Comparison of ENCODE assay signal across 8 mouse cellular contexts in genomic region chr7:80340793-80341192, GRCm38 (mm10). TPM values are rescaled to one million over a fixed set of nuclear protein-coding genes. Genes with fewer than 3 reads are reported as not detected.
A peak's percentile ranks its signal among the peaks of the same experiment; 100 is the strongest.
DNase-seq lines count a peak whose midpoint lies in the region; ATAC-seq lines count a peak whose summit lies in the region.

Gene Unc45a, minus strand, starts transcription at chr7:80341005.

- 4% methylated on average over 11 of the region's 11 CpGs for WGBS in hindbrain, embryonic 13.5 days

- no peaks in the 10 kb centered on the region for H3K9me3 ChIP-seq in hindbrain, embryonic 13.5 days

- peak within 1 kb of the TSS; percentile 95 for H3K4me2 ChIP-seq in hindbrain, embryonic 13.5 days

- peak within 1 kb of the TSS; percentile 90 for H3K9ac ChIP-seq in hindbrain, embryonic 13.5 days

- peak within 1 kb of the TSS; percentile 64 for H3K4me3 ChIP-seq in hindbrain, embryonic 13.5 days

- peak; percentile 69 to 77 for DNase-seq in cerebellum, postnatal 25 days
- DNase-seq in frontal cortex, postnatal 36 days (ENCODE audit: low spot score in 2 of 2), result peak; percentile 52 to 53
- DNase-seq in layer of hippocampus, postnatal 10 days (ENCODE audit: low spot score in 2 of 2), result peak; percentile 63 to 72
- DNase-seq in lung, postnatal 14 days, result peak; percentile 76
- peak; percentile 81 for DNase-seq in retina, embryonic 14.5 days (ENCODE audit: low spot score)
- DNase-seq in thymus, postnatal 4 days, result peak; percentile 82

- H3K27me3 ChIP-seq in hindbrain, embryonic 13.5 days, result no peaks in the 10 kb centered on the region

- H3K4me1 ChIP-seq in hindbrain, embryonic 13.5 days (replicated peaks), result peaks cover 67% of the 10 kb centered on the region

- peak within 1 kb of the TSS; percentile 90 for H3K27ac ChIP-seq in hindbrain, embryonic 13.5 days

- ATAC-seq in activated CD4-positive, CD25-positive, alpha-beta regulatory T cell, adult 4 months, result peak; percentile 64
- peak; percentile 15; the same call in 1 of the 2 replicates for ATAC-seq in hindbrain, embryonic 13.5 days (ENCODE audit: low FRiP score)

- H3K36me3 ChIP-seq in hindbrain, embryonic 13.5 days, result peaks cover 26% of the 10 kb centered on the region

RNA-seq across cellular contexts. Expression of gene Unc45a, which starts in this region (rescaled TPM):
- 10 to 100 TPM; 31.9 to 45.2 TPM for polyA plus RNA-seq in activated CD4-positive, CD25-positive, alpha-beta regulatory T cell, adult 4 months (2017; shearing (Covaris generic))
- polyA plus RNA-seq in hindbrain, embryonic 13.5 days (2015; fragmentation: Nextera tagmentation; extraction: Ambion mirVana), result 55.5 and 61.5 TPM in 2 replicates
- total RNA-seq in layer of hippocampus, postnatal 10 days (2021), result 10 to 100 TPM; 47.9 to 61.9 TPM

Comparison
In these comparisons a context has a peak if more than half of its experiments do, and no peak if none do; other contexts are left out.
1. Peak in every context shown above with its lines: DNase-seq, ATAC-seq, H3K4me3 ChIP-seq and H3K27ac ChIP-seq.